ENCODE assay signal across 11 mouse cellular contexts in genomic region chr11:19849347-19849811, GRCm38 (mm10).
DNase-seq lines count a peak whose midpoint lies in the region; ATAC-seq and TF ChIP-seq lines count a peak whose summit lies in the region.
"Had no signal": no experiment of that assay in that cellular context is flagged by ENCODE, and none has a peak within 500 bp of the region (broad histone marks: within the 10 kb centered on the region; RNA-seq: fewer than 3 reads in every experiment).

No protein-coding gene starts in this region.

- no peak for TF ChIP-seq CTCF in stomach, postnatal 0 days (IDR thresholded peaks at IDR 0.05; ENCODE audit: low read depth)

- ATAC-seq in lung, embryonic 16.5 days (ENCODE audit: low read depth), result peak; percentile 55
- ATAC-seq in stomach, postnatal 0 days (ENCODE audit: low FRiP score, low TSS enrichment), result peak; percentile 59
- ATAC-seq in forebrain, embryonic 12.5 days (ENCODE audit: low FRiP score), result no peak

- WGBS in lung, embryonic 16.5 days, result 32% methylated on average over 4 of the region's 4 CpGs
- 37% methylated on average over 4 of the region's 4 CpGs for WGBS in stomach, postnatal 0 days
- 51% methylated on average over 4 of the region's 4 CpGs for WGBS in forebrain, embryonic 12.5 days

- H3K4me1 ChIP-seq in lung, embryonic 16.5 days (replicated peaks; ENCODE audit: control insufficient read depth, insufficient read depth, low read length), result peaks cover 13% of the 10 kb centered on the region
- no peaks in the 10 kb centered on the region; the same call in 1 of the 2 replicates for H3K4me1 ChIP-seq in stomach, postnatal 0 days (replicated peaks; ENCODE audit: control insufficient read depth, insufficient read depth)
- H3K4me1 ChIP-seq in forebrain, embryonic 12.5 days, result no peaks in the 10 kb centered on the region
- H3K4me1 ChIP-seq: midbrain, embryonic 12.5 days had no signal

- H3K4me3 ChIP-seq in lung, embryonic 16.5 days (ENCODE audit: low read length), result no peak overlapping the region
- H3K4me3 ChIP-seq in stomach, postnatal 0 days (ENCODE audit: low read depth, low read length), result no peak overlapping the region
- no peak overlapping the region for H3K4me3 ChIP-seq in forebrain, embryonic 12.5 days (replicated peaks)
- H3K4me3 ChIP-seq: midbrain, embryonic 12.5 days had no signal

- H3K9me3 ChIP-seq in lung, embryonic 16.5 days (ENCODE audit: control insufficient read depth, low read length), result no peaks in the 10 kb centered on the region
- no peaks in the 10 kb centered on the region for H3K9me3 ChIP-seq in stomach, postnatal 0 days (ENCODE audit: control insufficient read depth, low read length)
- H3K9me3 ChIP-seq in forebrain, embryonic 12.5 days, result no peaks in the 10 kb centered on the region
- H3K9me3 ChIP-seq: midbrain, embryonic 12.5 days had no signal

- no peaks in the 10 kb centered on the region for H3K27me3 ChIP-seq in lung, embryonic 16.5 days (ENCODE audit: control insufficient read depth, insufficient read depth, low read depth, low read length)
- H3K27me3 ChIP-seq in stomach, postnatal 0 days (ENCODE audit: control insufficient read depth, insufficient read depth, low read length), result no peaks in the 10 kb centered on the region
- H3K27me3 ChIP-seq in forebrain, embryonic 12.5 days, result no peaks in the 10 kb centered on the region
- H3K27me3 ChIP-seq: midbrain, embryonic 12.5 days had no signal

- no peak for TF ChIP-seq EP300 in stomach, postnatal 0 days (optimal IDR thresholded peaks at IDR 0.05)

- peak; percentile 62 to 79 for DNase-seq in adrenal gland, adult (ENCODE audit: inconsistent age in 2 of 2, low spot score in 1 of 2)
- DNase-seq in adrenal gland, adult 18-20 months (ENCODE audit: low spot score in 2 of 2), result no peak
- no peak for DNase-seq in lung, postnatal 4 days
- DNase-seq in kidney, adult 8-10 months, result peak; percentile 62 to 63
- DNase-seq in stomach, postnatal 0 days (ENCODE audit: low spot score), result peak; percentile 61
- DNase-seq in layer of hippocampus, adult 9-10 months (ENCODE audit: low spot score), result no peak
- DNase-seq: retina, postnatal 1 day; thymus, postnatal 14 days had no signal

- no peaks in the 10 kb centered on the region for H3K36me3 ChIP-seq in lung, embryonic 16.5 days (ENCODE audit: control insufficient read depth, insufficient read depth, low read length)
- no peaks in the 10 kb centered on the region for H3K36me3 ChIP-seq in stomach, postnatal 0 days (ENCODE audit: control insufficient read depth, insufficient read depth, low read length)
- H3K36me3 ChIP-seq in forebrain, embryonic 12.5 days (replicated peaks), result no peaks in the 10 kb centered on the region
- H3K36me3 ChIP-seq: midbrain, embryonic 12.5 days had no signal

- H3K27ac ChIP-seq in lung, embryonic 16.5 days (ENCODE audit: low read length), result peak overlapping the region; percentile 38
- peak overlapping the region; percentile 82 for H3K27ac ChIP-seq in stomach, postnatal 0 days (replicated peaks)
- no peak overlapping the region for H3K27ac ChIP-seq in forebrain, embryonic 12.5 days
- H3K27ac ChIP-seq: midbrain, embryonic 12.5 days had no signal

- no peak overlapping the region for H3K4me2 ChIP-seq in lung, embryonic 16.5 days (ENCODE audit: low read depth, low read length)
- H3K4me2 ChIP-seq in stomach, postnatal 0 days (replicated peaks; ENCODE audit: low read depth), result no peak overlapping the region
- H3K4me2 ChIP-seq in forebrain, embryonic 12.5 days, result no peak overlapping the region
- H3K4me2 ChIP-seq: midbrain, embryonic 12.5 days had no signal

- peak overlapping the region; percentile 39; the same call in 1 of the 2 replicates for H3K9ac ChIP-seq in lung, embryonic 16.5 days (ENCODE audit: low read length)
- H3K9ac ChIP-seq in stomach, postnatal 0 days (ENCODE audit: low read length), result no peak overlapping the region
- H3K9ac ChIP-seq in forebrain, embryonic 12.5 days, result no peak overlapping the region
- H3K9ac ChIP-seq: midbrain, embryonic 12.5 days had no signal

Comparison
In these comparisons a context has a peak if more than half of its experiments do, and no peak if none do; other contexts are left out.
1. DNase-seq: peak in adrenal gland, adult (2 of 2), kidney, adult 8-10 months (2 of 2) and stomach, postnatal 0 days (single experiment); none in adrenal gland, adult 18-20 months (0 of 2), lung, postnatal 4 days (0 of 2) and layer of hippocampus, adult 9-10 months (single experiment).